Mouse (Mus musculus): ENCODE results near the gene Nsun5. TPM values are rescaled to one million over a fixed set of nuclear protein-coding genes. Genes with fewer than 3 reads are reported as not detected.

Nsun5 gene
- 30.8 and 33.9 TPM in 2 replicates for polyA plus RNA-seq (2015; fragmentation: Nextera tagmentation; extraction: Ambion mirVana)

DNA sequence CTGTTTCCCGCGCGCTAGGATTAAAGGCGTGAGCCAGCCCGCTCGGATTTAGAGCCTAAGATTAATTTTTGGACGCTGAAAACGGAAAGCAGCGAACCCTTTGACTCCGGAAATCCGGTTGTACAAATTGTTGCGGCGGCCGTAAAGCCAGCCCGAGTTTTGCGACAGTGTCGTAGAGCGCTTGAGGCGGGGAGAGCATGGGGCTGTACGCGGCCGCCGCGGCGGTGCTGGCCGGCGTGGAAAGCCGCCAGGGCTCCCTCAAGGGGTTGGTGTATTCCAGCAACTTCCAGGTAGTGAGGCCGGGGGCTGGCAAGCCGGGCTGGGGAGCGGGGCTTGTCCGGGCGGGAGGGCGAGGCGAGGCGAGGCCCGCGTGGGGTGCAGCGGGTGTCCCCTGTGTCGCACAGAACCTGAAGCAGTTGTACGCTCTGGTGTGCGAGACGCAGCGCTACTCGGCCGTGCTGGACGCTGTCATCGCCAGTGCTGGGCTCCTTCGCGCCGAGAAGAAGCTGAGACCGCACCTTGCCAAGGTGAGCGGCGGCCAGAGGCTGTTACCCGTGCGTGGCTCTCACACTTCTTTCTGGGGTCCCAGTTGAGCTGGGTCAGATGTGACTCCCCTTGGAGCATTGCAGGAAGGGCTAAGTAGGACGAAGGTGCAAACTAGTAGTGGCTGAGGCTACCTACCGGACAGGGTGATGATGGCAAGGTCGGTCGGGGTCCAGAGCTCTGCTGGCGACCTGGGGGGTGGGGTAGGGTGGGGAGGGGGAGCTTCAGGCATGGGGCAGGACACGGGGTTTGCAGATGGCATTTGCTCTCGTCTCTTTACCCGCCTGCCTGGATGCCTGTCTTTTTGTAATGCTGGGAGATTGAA lies at the start of gene Nsun5:
Nsun5 (plus strand) TSS at position 167 of the 868 bp plus-strand sequence.
- Histone ChIP-seq H3K27ac (peak within 1 kb of the TSS; percentile 83), H3K36me3 (peaks cover 34% of the 10 kb centered on the region), H3K27me3 (0 out of 2 replicates have a peak, but pooled peaks cover 2% of the 10 kb centered on the region), H3K9me3 (no peaks in the 10 kb centered on the region), H3K4me2 (replicated peaks) (peak within 1 kb of the TSS; percentile 82), H3K4me3 (replicated peaks) (peak within 1 kb of the TSS; percentile 98), H3K4me1 (replicated peaks) (peaks cover 23% of the 10 kb centered on the region), H3K9ac (replicated peaks) (peak within 1 kb of the TSS; percentile 92)
- WGBS, result under 1% methylated on average over 64 of the region's 64 CpGs
- ATAC-seq, result peak; percentile 83

DNA sequence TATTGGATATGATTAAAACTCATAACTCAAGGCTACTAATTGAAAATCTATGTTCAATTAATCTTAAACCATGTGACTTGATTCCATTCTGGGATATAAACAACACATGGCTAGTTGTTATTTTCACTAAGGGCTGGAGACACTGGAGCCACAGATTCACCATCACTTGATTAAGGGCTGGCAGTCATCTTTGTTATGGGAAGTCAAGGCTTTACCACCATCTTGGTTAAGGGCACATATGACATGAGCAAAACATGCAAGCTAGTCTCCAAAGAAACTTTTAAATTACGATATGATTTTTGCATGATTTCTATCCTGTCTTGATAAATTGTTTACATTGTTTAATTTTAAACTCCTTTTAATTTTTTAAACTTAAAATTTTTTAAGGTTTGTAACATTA lies 47.6 kb upstream of the Nsun5 start:
- no peaks in the 10 kb centered on the region for H3K36me3 ChIP-seq
- H3K9ac ChIP-seq (replicated peaks), result no peak overlapping the region
- H3K27me3 ChIP-seq, result no peaks in the 10 kb centered on the region
- no peak overlapping the region for H3K27ac ChIP-seq
- no peak overlapping the region for H3K4me2 ChIP-seq (replicated peaks)
- H3K4me3 ChIP-seq (replicated peaks), result no peak overlapping the region
- 85% methylated on average over 1 of the region's 1 CpGs for WGBS
- ATAC-seq, result no peak
- no peaks in the 10 kb centered on the region for H3K4me1 ChIP-seq (replicated peaks)
- H3K9me3 ChIP-seq, result no peaks in the 10 kb centered on the region

DNA sequence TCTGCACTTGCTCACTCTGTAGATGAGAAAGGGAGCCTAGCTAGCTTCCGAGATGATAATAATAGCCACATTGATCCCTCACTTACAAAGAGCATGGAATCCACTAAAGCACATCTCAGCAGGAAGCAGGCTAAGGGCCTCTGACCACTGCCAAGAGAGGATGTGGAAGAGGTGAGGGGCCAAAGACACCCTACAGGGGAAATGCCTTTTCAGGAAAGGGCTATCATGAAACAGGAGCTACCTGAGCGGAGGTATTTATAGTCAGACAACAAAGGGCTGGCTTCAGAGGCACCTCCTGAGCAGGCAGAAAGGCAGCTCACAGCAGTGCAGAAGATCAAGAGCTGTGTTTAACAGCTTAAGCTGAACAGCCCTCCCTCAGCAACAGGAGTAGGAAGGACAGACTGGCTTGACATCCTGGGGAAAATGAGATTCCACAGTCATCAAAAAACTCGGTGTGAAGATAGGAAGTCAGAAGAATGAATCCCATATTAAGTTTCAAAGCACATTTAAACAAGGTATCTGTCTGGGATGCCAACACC lies 43.6 kb upstream of the Nsun5 start:
- H3K4me2 ChIP-seq (replicated peaks), result no peak overlapping the region
- no peaks in the 10 kb centered on the region for H3K27me3 ChIP-seq
- no peak overlapping the region for H3K9ac ChIP-seq (replicated peaks)
- no peaks in the 10 kb centered on the region for H3K4me1 ChIP-seq (replicated peaks)
- 7% methylated on average over 3 of the region's 3 CpGs for WGBS
- no peaks in the 10 kb centered on the region for H3K36me3 ChIP-seq
- H3K9me3 ChIP-seq, result no peaks in the 10 kb centered on the region
- peak; percentile 60; the same call in 1 of the 2 replicates for ATAC-seq
- no peak overlapping the region for H3K4me3 ChIP-seq (replicated peaks)
- peak overlapping the region; percentile 27; the same call in 1 of the 2 replicates for H3K27ac ChIP-seq

DNA sequence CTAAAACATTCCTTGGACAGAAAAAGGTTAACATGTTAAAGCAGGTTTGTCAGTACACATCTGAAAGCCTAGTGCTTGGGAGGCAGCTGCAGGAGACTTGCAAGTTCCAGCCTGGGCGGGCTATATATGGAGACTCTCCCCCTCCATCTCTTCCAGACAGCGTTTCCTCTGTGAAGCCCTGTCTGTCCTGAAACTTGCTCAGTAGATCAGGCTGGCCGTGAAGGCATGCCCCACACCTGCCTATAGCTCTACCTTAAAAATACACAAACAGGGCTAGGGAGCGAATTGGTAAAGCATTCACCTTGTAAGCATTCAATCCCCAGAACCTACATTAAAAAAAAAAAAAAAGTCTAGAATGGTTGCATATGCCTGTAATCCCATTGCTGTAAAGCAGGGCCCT lies 40.3 kb upstream of the Nsun5 start:
- H3K4me2 ChIP-seq (replicated peaks), result no peak overlapping the region
- no peaks in the 10 kb centered on the region for H3K4me1 ChIP-seq (replicated peaks)
- H3K36me3 ChIP-seq, result no peaks in the 10 kb centered on the region
- H3K9ac ChIP-seq (replicated peaks), result no peak overlapping the region
- no peak for ATAC-seq
- H3K27ac ChIP-seq, result no peak overlapping the region
- no peak overlapping the region for H3K4me3 ChIP-seq (replicated peaks)
- 89% methylated on average over 4 of the region's 4 CpGs for WGBS
- H3K9me3 ChIP-seq, result no peaks in the 10 kb centered on the region
- H3K27me3 ChIP-seq, result no peaks in the 10 kb centered on the region

DNA sequence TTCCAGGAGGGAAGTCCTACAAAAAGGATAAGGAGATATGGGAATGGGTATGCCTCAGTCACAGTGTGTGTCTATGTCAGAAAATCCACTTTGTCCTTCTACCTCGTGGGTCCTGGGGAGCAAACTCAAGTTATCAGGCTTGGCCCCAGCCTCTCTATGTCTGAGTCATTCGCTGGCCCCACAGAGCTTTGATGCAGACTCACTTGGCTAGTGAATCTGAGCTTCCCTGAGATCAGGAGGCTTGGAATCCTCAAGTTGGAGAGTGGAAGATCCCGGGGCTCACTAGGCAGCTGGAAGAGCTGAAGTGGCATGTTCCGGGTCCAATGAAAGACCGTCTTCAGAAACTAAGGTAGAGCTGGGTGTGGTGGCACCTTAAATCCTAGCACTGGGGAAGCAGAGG lies 39.6 kb upstream of the Nsun5 start:
- Histone ChIP-seq H3K4me1 (replicated peaks) (no peaks in the 10 kb centered on the region), H3K36me3 (no peaks in the 10 kb centered on the region), H3K9ac (replicated peaks) (no peak overlapping the region), H3K4me3 (replicated peaks) (no peak overlapping the region), H3K9me3 (no peaks in the 10 kb centered on the region), H3K4me2 (replicated peaks) (no peak overlapping the region), H3K27ac (no peak overlapping the region), H3K27me3 (no peaks in the 10 kb centered on the region)
- 85% methylated on average over 5 of the region's 5 CpGs for WGBS
- ATAC-seq, result no peak

- 90% methylated on average over 6 of the region's 6 CpGs for WGBS
Observed at GRCm38 (mm10) chr5:135331161-135331560, 38.6 kb upstream of the Nsun5 start.

GRCm38 (mm10) chr5:135337575-135337974 lies 32.2 kb upstream of the Nsun5 start:
- 63% methylated on average over 3 of the region's 3 CpGs for WGBS
- Histone ChIP-seq H3K9ac (replicated peaks) (no peak overlapping the region), H3K4me2 (replicated peaks) (no peak overlapping the region), H3K4me3 (replicated peaks) (no peak overlapping the region), H3K36me3 (no peaks in the 10 kb centered on the region), H3K9me3 (no peaks in the 10 kb centered on the region), H3K27me3 (no peaks in the 10 kb centered on the region), H3K4me1 (replicated peaks) (no peaks in the 10 kb centered on the region), H3K27ac (no peak overlapping the region)
- ATAC-seq, result no peak

More at GRCm38 (mm10) chr5:135331161-135331560, 38.6 kb upstream of the Nsun5 start:
- no peaks in the 10 kb centered on the region for H3K36me3 ChIP-seq
- H3K27me3 ChIP-seq, result no peaks in the 10 kb centered on the region
- no peak overlapping the region for H3K4me3 ChIP-seq (replicated peaks)
- no peaks in the 10 kb centered on the region for H3K4me1 ChIP-seq (replicated peaks)
- no peak overlapping the region for H3K27ac ChIP-seq
- H3K9ac ChIP-seq (replicated peaks), result no peak overlapping the region
- H3K9me3 ChIP-seq, result no peaks in the 10 kb centered on the region
- no peak for ATAC-seq
- H3K4me2 ChIP-seq (replicated peaks), result no peak overlapping the region

DNA sequence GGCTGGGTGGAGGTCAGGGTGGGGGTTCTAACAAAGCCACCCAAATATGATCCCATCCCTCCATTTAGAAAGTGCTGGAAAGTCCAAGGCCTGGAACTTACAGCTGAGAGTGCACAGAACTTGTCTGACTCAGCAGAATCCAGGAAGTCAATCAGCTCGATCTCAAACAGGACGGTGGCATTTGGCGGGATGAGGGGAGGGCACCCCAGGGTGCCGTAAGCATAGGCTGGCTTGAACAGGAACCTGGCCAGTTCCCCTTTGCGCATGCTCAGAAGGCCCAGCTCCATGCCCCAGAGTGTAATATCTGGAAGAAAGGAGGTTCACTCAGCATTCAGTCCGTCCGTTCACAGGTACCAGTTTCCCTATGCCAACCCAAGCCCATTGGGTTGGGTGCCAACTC lies 23.8 kb upstream of the Nsun5 start:
- Histone ChIP-seq H3K36me3 (no peaks in the 10 kb centered on the region), H3K9ac (replicated peaks) (no peak overlapping the region), H3K4me1 (replicated peaks) (no peaks in the 10 kb centered on the region), H3K27ac (no peak overlapping the region), H3K4me3 (replicated peaks) (no peak overlapping the region), H3K9me3 (peaks cover 6% of the 10 kb centered on the region; the same call in 1 of the 2 replicates), H3K27me3 (no peaks in the 10 kb centered on the region), H3K4me2 (replicated peaks) (no peak overlapping the region)
- 82% methylated on average over 7 of the region's 7 CpGs for whole genome bisulfite sequencing
- ATAC-seq, result no peak

DNA sequence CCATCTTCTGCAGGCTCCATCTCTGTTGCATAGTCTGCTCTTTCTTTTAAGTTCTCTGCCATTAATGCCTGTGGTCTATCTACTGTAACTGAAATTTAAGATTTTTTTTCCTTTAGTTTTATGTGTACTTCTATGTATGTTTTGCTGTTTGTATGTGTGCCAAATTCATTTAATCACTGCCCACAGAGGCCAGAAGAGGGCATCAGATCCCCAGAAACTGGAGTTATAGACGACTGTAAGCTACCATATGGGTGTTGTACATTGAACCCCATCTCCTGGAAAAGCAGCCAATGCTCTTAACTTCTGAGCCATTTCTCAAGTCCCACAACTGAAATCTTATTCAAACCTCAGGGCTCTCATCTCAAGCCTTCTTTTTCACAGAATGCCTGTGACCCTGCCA lies 23.3 kb upstream of the Nsun5 start:
- Histone ChIP-seq H3K4me3 (replicated peaks) (no peak overlapping the region), H3K27me3 (no peaks in the 10 kb centered on the region), H3K4me2 (replicated peaks) (no peak overlapping the region), H3K9ac (replicated peaks) (no peak overlapping the region), H3K36me3 (no peaks in the 10 kb centered on the region), H3K4me1 (replicated peaks) (no peaks in the 10 kb centered on the region), H3K27ac (no peak overlapping the region), H3K9me3 (peaks cover 6% of the 10 kb centered on the region; the same call in 1 of the 2 replicates)
- ATAC-seq, result no peak
- 34% methylated on average over 1 of the region's 1 CpGs for WGBS

GRCm38 (mm10) chr5:135347511-135348011 lies 22.2 kb upstream of the Nsun5 start:
- Histone ChIP-seq H3K9ac (replicated peaks) (no peak overlapping the region), H3K36me3 (no peaks in the 10 kb centered on the region), H3K27me3 (no peaks in the 10 kb centered on the region), H3K4me2 (replicated peaks) (no peak overlapping the region), H3K4me1 (replicated peaks) (no peaks in the 10 kb centered on the region), H3K9me3 (peaks cover 6% of the 10 kb centered on the region; the same call in 1 of the 2 replicates), H3K27ac (no peak overlapping the region), H3K4me3 (replicated peaks) (no peak overlapping the region)
- 74% methylated on average over 4 of the region's 4 CpGs for WGBS
- no peak for ATAC-seq

DNA sequence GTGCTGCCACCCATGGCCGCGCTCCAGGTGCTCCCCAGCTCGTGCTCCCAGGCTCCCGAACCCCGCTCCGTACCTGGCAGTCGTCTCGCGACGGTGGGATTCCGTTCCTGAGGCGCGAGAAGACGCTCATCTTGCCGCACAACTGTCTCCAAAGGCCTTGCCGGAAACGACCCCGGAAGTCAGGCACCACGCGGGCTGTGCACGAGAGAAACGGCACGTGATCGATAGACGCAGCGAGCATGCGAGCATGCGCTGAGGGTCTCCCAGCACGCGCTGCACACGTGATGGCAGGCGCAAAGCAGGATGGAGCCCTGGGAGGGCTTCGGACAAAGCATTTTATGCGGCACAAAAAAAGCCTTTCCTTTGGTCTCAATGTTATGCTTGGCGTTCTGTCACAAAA lies 19.9 kb upstream of the Nsun5 start, which contains the start of gene Fkbp6:
Fkbp6 (minus strand) TSS at position 183 of the 400 bp plus-strand sequence.
- 91% methylated on average over 35 of the region's 35 CpGs for WGBS
- no peaks in the 10 kb centered on the region for H3K4me1 ChIP-seq (replicated peaks)
- peaks cover 6% of the 10 kb centered on the region; the same call in 1 of the 2 replicates for H3K9me3 ChIP-seq
- no peaks in the 10 kb centered on the region for H3K36me3 ChIP-seq
- no peak within 1 kb of the TSS for H3K4me3 ChIP-seq (replicated peaks)
- H3K9ac ChIP-seq (replicated peaks), result no peak within 1 kb of the TSS
- no peak within 1 kb of the TSS for H3K27ac ChIP-seq
- ATAC-seq, result no peak
- peaks cover 10% of the 10 kb centered on the region for H3K27me3 ChIP-seq
- no peak within 1 kb of the TSS for H3K4me2 ChIP-seq (replicated peaks)

DNA sequence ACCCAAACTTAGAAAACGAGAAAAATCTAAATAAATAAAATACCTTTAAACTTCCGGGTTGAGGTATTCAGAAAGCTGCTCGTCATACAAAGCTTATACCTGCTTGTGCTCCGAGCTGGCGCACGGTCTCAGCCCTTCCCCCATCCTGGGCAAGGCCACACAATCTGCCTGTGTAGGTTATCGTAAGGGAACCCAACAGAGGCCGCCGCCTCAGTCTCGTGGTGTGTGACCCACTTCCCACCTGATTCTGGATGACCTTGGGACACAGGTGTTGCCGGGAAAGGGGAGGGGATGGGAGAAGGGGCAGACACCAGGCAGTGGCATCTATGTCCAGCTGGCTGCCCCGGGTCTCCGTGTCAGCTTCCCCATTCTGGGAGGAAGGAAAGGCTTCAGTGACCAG lies 18.1 kb upstream of the Nsun5 start:
- H3K27me3 ChIP-seq, result peaks cover 10% of the 10 kb centered on the region
- no peak overlapping the region for H3K9ac ChIP-seq (replicated peaks)
- H3K36me3 ChIP-seq, result no peaks in the 10 kb centered on the region
- no peak overlapping the region for H3K27ac ChIP-seq
- H3K4me2 ChIP-seq (replicated peaks), result no peak overlapping the region
- ATAC-seq, result no peak
- WGBS, result 85% methylated on average over 13 of the region's 13 CpGs
- H3K9me3 ChIP-seq, result peaks cover 6% of the 10 kb centered on the region; the same call in 1 of the 2 replicates
- H3K4me3 ChIP-seq (replicated peaks), result no peak overlapping the region
- H3K4me1 ChIP-seq (replicated peaks), result no peaks in the 10 kb centered on the region

Measured in midbrain, embryonic 13.5 days (tissue).